15 mouse cellular contexts compared by ENCODE assay signal in genomic region chr12:83428016-83428415, GRCm38 (mm10). TPM values are rescaled to one million over a fixed set of nuclear protein-coding genes. Genes with fewer than 3 reads are reported as not detected.
DNase-seq lines count a peak whose midpoint lies in the region; ATAC-seq lines count a peak whose summit lies in the region.
"Had no signal": no experiment of that assay in that cellular context is flagged by ENCODE, and none has a peak within 500 bp of the region (broad histone marks: within the 10 kb centered on the region; RNA-seq: fewer than 3 reads in every experiment).

No protein-coding gene starts in this region.

- H3K4me1 ChIP-seq in embryonic facial prominence, embryonic 11.5 days (ENCODE audit: control insufficient read depth, insufficient read depth, low read length): no peaks in the 10 kb centered on the region
- H3K4me1 ChIP-seq in embryonic facial prominence, embryonic 10.5 days: peaks cover 27% of the 10 kb centered on the region
- peaks cover 45% of the 10 kb centered on the region for H3K4me1 ChIP-seq in liver, embryonic 11.5 days (replicated peaks; ENCODE audit: control insufficient read depth, insufficient read depth, low read length)
- peaks cover 35% of the 10 kb centered on the region for H3K4me1 ChIP-seq in limb, embryonic 13.5 days
- H3K4me1 ChIP-seq in forebrain, embryonic 11.5 days (replicated peaks; ENCODE audit: control insufficient read depth, insufficient read depth, low read length): no peaks in the 10 kb centered on the region

- H3K36me3 ChIP-seq in embryonic facial prominence, embryonic 11.5 days (replicated peaks; ENCODE audit: control insufficient read depth, insufficient read depth, low read depth, low read length): no peaks in the 10 kb centered on the region
- H3K36me3 ChIP-seq in embryonic facial prominence, embryonic 10.5 days (replicated peaks): no peaks in the 10 kb centered on the region
- no peaks in the 10 kb centered on the region for H3K36me3 ChIP-seq in liver, embryonic 11.5 days (ENCODE audit: control insufficient read depth, insufficient read depth, low read length)
- H3K36me3 ChIP-seq in limb, embryonic 13.5 days: no peaks in the 10 kb centered on the region
- no peaks in the 10 kb centered on the region for H3K36me3 ChIP-seq in forebrain, embryonic 11.5 days (ENCODE audit: control insufficient read depth, insufficient read depth, low read length)

- no peaks in the 10 kb centered on the region for H3K9me3 ChIP-seq in embryonic facial prominence, embryonic 11.5 days (replicated peaks; ENCODE audit: control insufficient read depth, low read length)
- H3K9me3 ChIP-seq in embryonic facial prominence, embryonic 10.5 days: no peaks in the 10 kb centered on the region
- no peaks in the 10 kb centered on the region for H3K9me3 ChIP-seq in liver, embryonic 11.5 days (ENCODE audit: control insufficient read depth, low read length)
- no peaks in the 10 kb centered on the region for H3K9me3 ChIP-seq in limb, embryonic 13.5 days
- H3K9me3 ChIP-seq in forebrain, embryonic 11.5 days (ENCODE audit: control insufficient read depth, low read length): no peaks in the 10 kb centered on the region

- WGBS in embryonic facial prominence, embryonic 11.5 days: 46% methylated on average over 9 of the region's 9 CpGs
- 46% methylated on average over 9 of the region's 9 CpGs for WGBS in embryonic facial prominence, embryonic 10.5 days
- WGBS in liver, embryonic 11.5 days: 50% methylated on average over 9 of the region's 9 CpGs
- WGBS in limb, embryonic 13.5 days: 17% methylated on average over 9 of the region's 9 CpGs
- 64% methylated on average over 9 of the region's 9 CpGs for WGBS in forebrain, embryonic 11.5 days

- H3K27me3 ChIP-seq in embryonic facial prominence, embryonic 11.5 days (ENCODE audit: control insufficient read depth, insufficient read depth, low read length): no peaks in the 10 kb centered on the region
- no peaks in the 10 kb centered on the region for H3K27me3 ChIP-seq in embryonic facial prominence, embryonic 10.5 days (replicated peaks; ENCODE audit: low read depth, poor library complexity, severe bottlenecking)
- no peaks in the 10 kb centered on the region for H3K27me3 ChIP-seq in liver, embryonic 11.5 days (replicated peaks; ENCODE audit: control insufficient read depth, insufficient read depth, low read length)
- H3K27me3 ChIP-seq in limb, embryonic 13.5 days: peaks cover 8% of the 10 kb centered on the region; the same call in 1 of the 2 replicates
- no peaks in the 10 kb centered on the region for H3K27me3 ChIP-seq in forebrain, embryonic 11.5 days (ENCODE audit: control insufficient read depth, insufficient read depth, low read length)

- no peak overlapping the region for H3K27ac ChIP-seq in embryonic facial prominence, embryonic 11.5 days (replicated peaks; ENCODE audit: low read depth, low read length)
- no peak overlapping the region for H3K27ac ChIP-seq in embryonic facial prominence, embryonic 10.5 days (replicated peaks)
- H3K27ac ChIP-seq in liver, embryonic 11.5 days (ENCODE audit: low read depth, low read length): peak overlapping the region; percentile 60
- no peak overlapping the region for H3K27ac ChIP-seq in limb, embryonic 13.5 days
- no peak overlapping the region for H3K27ac ChIP-seq in forebrain, embryonic 11.5 days (ENCODE audit: low read depth, low read length)
- H3K27ac ChIP-seq: macrophage had no signal

- no peak for ATAC-seq in embryonic facial prominence, embryonic 11.5 days (replicated peaks; ENCODE audit: insufficient number of reproducible peaks, low FRiP score, low TSS enrichment, low read depth)
- peak; percentile 18; the same call in 1 of the 2 replicates for ATAC-seq in liver, embryonic 11.5 days (replicated peaks; ENCODE audit: low FRiP score)
- no peak for ATAC-seq in limb, embryonic 13.5 days (ENCODE audit: low FRiP score, low read depth)
- ATAC-seq in forebrain, embryonic 11.5 days (replicated peaks; ENCODE audit: low FRiP score): no peak
- ATAC-seq: hindbrain, embryonic 16.5 days had no signal

- H3K4me2 ChIP-seq in embryonic facial prominence, embryonic 11.5 days (ENCODE audit: low read depth, low read length): no peak overlapping the region
- peak overlapping the region; percentile 11 for H3K4me2 ChIP-seq in liver, embryonic 11.5 days
- H3K4me2 ChIP-seq in limb, embryonic 13.5 days (replicated peaks): peak overlapping the region; percentile 35; the same call in 1 of the 2 replicates
- no peak overlapping the region for H3K4me2 ChIP-seq in forebrain, embryonic 11.5 days (ENCODE audit: low read depth, low read length, severe bottlenecking)

- H3K9ac ChIP-seq in embryonic facial prominence, embryonic 11.5 days (replicated peaks; ENCODE audit: low read length): no peak overlapping the region
- H3K9ac ChIP-seq in liver, embryonic 11.5 days (ENCODE audit: low read depth, low read length): no peak overlapping the region
- H3K9ac ChIP-seq in limb, embryonic 13.5 days: no peak overlapping the region
- no peak overlapping the region for H3K9ac ChIP-seq in forebrain, embryonic 11.5 days (ENCODE audit: low read length)

- peak; percentile 26 for DNase-seq in embryonic facial prominence, embryonic 11.5 days (ENCODE audit: low spot score)
- DNase-seq in embryonic facial prominence, embryonic 10.5 days (ENCODE audit: low spot score): no peak
- no peak for DNase-seq in liver, embryonic 11.5 days (ENCODE audit: low spot score)
- DNase-seq in liver (no peak), adipocyte (ENCODE audit: low spot score) (no peak)
- DNase-seq in mesoderm, embryonic 11.5 days (ENCODE audit: low read depth, low spot score): peak; percentile 44
- no peak for DNase-seq in forebrain, embryonic 11.5 days (ENCODE audit: low spot score)
- DNase-seq: cerebellum, adult 9-11 months; gastrocnemius, postnatal 10 days; kidney, adult 9 months; lung, adult 2 months; right cerebral cortex, adult 18-20 months had no signal

- H3K4me3 ChIP-seq in embryonic facial prominence, embryonic 11.5 days (ENCODE audit: low read depth, low read length): no peak overlapping the region
- H3K4me3 ChIP-seq in embryonic facial prominence, embryonic 10.5 days: no peak overlapping the region
- H3K4me3 ChIP-seq in liver, embryonic 11.5 days (ENCODE audit: low read depth, low read length): no peak overlapping the region
- H3K4me3 ChIP-seq in limb, embryonic 13.5 days: no peak overlapping the region
- no peak overlapping the region for H3K4me3 ChIP-seq in forebrain, embryonic 11.5 days (ENCODE audit: low read depth, low read length)

RNA-seq across cellular contexts. Expression of gene Dpf3, which starts 59.5 kb away (rescaled TPM):
- 2.0 and 6.0 TPM in 2 replicates for polyA plus RNA-seq in embryonic facial prominence, embryonic 11.5 days (2014; fragmentation: Nextera tagmentation; extraction: Ambion mirVana)
- 2.8 and 3.0 TPM in 2 replicates for polyA plus RNA-seq in embryonic facial prominence, embryonic 10.5 days (2016; fragmentation: Nextera tagmentation; extraction: Ambion mirVana)
- polyA plus RNA-seq in liver, embryonic 11.5 days (2014; fragmentation: Nextera tagmentation; extraction: Ambion mirVana): 13.0 and 14.6 TPM in 2 replicates
- 5.7 and 6.1 TPM in 2 replicates for polyA plus RNA-seq in limb, embryonic 13.5 days (2015; fragmentation: Nextera tagmentation; extraction: Ambion mirVana)
- 4.4 and 4.6 TPM in 2 replicates for polyA plus RNA-seq in forebrain, embryonic 11.5 days (2014; fragmentation: Nextera tagmentation; extraction: Ambion mirVana)
- polyA plus RNA-seq: macrophage had no signal

Comparison
In these comparisons a context has a peak if more than half of its experiments do, and no peak if none do; other contexts are left out.
1. DNase-seq: peak in embryonic facial prominence, embryonic 11.5 days (single experiment) and mesoderm, embryonic 11.5 days (single experiment); none in embryonic facial prominence, embryonic 10.5 days (single experiment), liver, embryonic 11.5 days (single experiment), liver (single experiment), adipocyte (single experiment) and forebrain, embryonic 11.5 days (single experiment).
2. H3K4me2 ChIP-seq: peak in liver, embryonic 11.5 days (single experiment) and limb, embryonic 13.5 days (single experiment); none in embryonic facial prominence, embryonic 11.5 days (single experiment) and forebrain, embryonic 11.5 days (single experiment).